Mouse (Mus musculus): ENCODE data around the gene Ykt6.

- TF ChIP-seq CTCF (IDR thresholded peaks at IDR 0.05 in 2 of 3, conservative IDR thresholded peaks at IDR 0.05 in 1 of 3; ENCODE audit: control insufficient read depth in 1 of 3, insufficient read depth in 1 of 3, low read depth in 2 of 3, low read length in 3 of 3, poor library complexity in 1 of 3, severe bottlenecking in 1 of 3) (no peak), POLR2A (IDR thresholded peaks at IDR 0.05; ENCODE audit: control insufficient read depth in 1 of 2, insufficient read depth in 1 of 2, low read depth in 1 of 2, low read length in 2 of 2, poor library complexity in 1 of 2) (no peak), GATA1 (IDR thresholded peaks at IDR 0.05; ENCODE audit: low read depth, low read length) (no peak)
Measured at GRCm38 (mm10) chr11:5915429-5916177, 39.9 kb upstream of the Ykt6 start.

All from MEL (cell line).